Mouse (Mus musculus): Measurements from ENCODE around the gene Adam15. TPM values are rescaled to one million over a fixed set of nuclear protein-coding genes. Genes with fewer than 3 reads are reported as not detected.
A peak's percentile ranks its signal among the peaks of the same experiment; 100 is the strongest.

Gene Adam15
- polyA plus RNA-seq, 1 experiment from 2014 or later: 17.8 TPM

GRCm38 (mm10) chr3:89304440-89304839 is 45.4 kb downstream of the Adam15 start:
- Histone ChIP-seq H3K4me3 (ENCODE audit: low read depth, low read length) (no peak overlapping the region), H3K4me1 (ENCODE audit: control insufficient read depth, insufficient read depth, low read length) (no peaks in the 10 kb centered on the region), H3K27ac (replicated peaks; ENCODE audit: low read depth, low read length) (no peak overlapping the region), H3K4me2 (ENCODE audit: low read depth, severe bottlenecking) (no peak overlapping the region), H3K9ac (ENCODE audit: low read length) (no peak overlapping the region), H3K9me3 (ENCODE audit: control insufficient read depth, low read length) (no peaks in the 10 kb centered on the region), H3K36me3 (ENCODE audit: control insufficient read depth, insufficient read depth, low read length) (no peaks in the 10 kb centered on the region), H3K27me3 (ENCODE audit: control insufficient read depth, insufficient read depth, low read length) (no peaks in the 10 kb centered on the region)
- WGBS: 61% methylated on average over 6 of the region's 6 CpGs
- ATAC-seq (ENCODE audit: insufficient number of reproducible peaks, low FRiP score, low TSS enrichment, low read depth) (no peak), DNase-seq (ENCODE audit: low spot score) (no peak)

GRCm38 (mm10) chr3:89300514-89300913 is 49.3 kb downstream of the Adam15 start:
- Histone ChIP-seq H3K27me3 (ENCODE audit: control insufficient read depth, insufficient read depth, low read length) (no peaks in the 10 kb centered on the region), H3K9me3 (ENCODE audit: control insufficient read depth, low read length) (no peaks in the 10 kb centered on the region), H3K36me3 (ENCODE audit: control insufficient read depth, insufficient read depth, low read length) (no peaks in the 10 kb centered on the region), H3K4me1 (ENCODE audit: control insufficient read depth, insufficient read depth, low read length) (no peaks in the 10 kb centered on the region), H3K4me2 (ENCODE audit: low read depth, severe bottlenecking) (no peak overlapping the region), H3K27ac (replicated peaks; ENCODE audit: low read depth, low read length) (no peak overlapping the region), H3K4me3 (ENCODE audit: low read depth, low read length) (no peak overlapping the region), H3K9ac (ENCODE audit: low read length) (no peak overlapping the region)
- ATAC-seq (ENCODE audit: insufficient number of reproducible peaks, low FRiP score, low TSS enrichment, low read depth) (no peak), DNase-seq (ENCODE audit: low spot score) (no peak)
- 76% methylated on average over 2 of the region's 2 CpGs for WGBS

- Histone ChIP-seq H3K9ac (ENCODE audit: low read length) (no peak overlapping the region; the same call in 1 of the 2 replicates), H3K36me3 (ENCODE audit: control insufficient read depth, insufficient read depth, low read length) (no peaks in the 10 kb centered on the region), H3K4me1 (ENCODE audit: control insufficient read depth, insufficient read depth, low read length) (no peaks in the 10 kb centered on the region), H3K27me3 (ENCODE audit: control insufficient read depth, insufficient read depth, low read length) (no peaks in the 10 kb centered on the region), H3K9me3 (ENCODE audit: control insufficient read depth, low read length) (no peaks in the 10 kb centered on the region), H3K4me2 (ENCODE audit: low read depth, severe bottlenecking) (peak overlapping the region; percentile 46; the same call in 1 of the 2 replicates), H3K4me3 (ENCODE audit: low read depth, low read length) (no peak overlapping the region), H3K27ac (replicated peaks; ENCODE audit: low read depth, low read length) (no peak overlapping the region)
- no peak for DNase-seq (ENCODE audit: low spot score)
- no peak for ATAC-seq (ENCODE audit: insufficient number of reproducible peaks, low FRiP score, low TSS enrichment, low read depth)
- WGBS: 64% methylated on average over 1 of the region's 1 CpGs
Measured at GRCm38 (mm10) chr3:89300071-89300470, 49.7 kb downstream of the Adam15 start.

- 3% methylated on average over 14 of the region's 14 CpGs for WGBS
- ATAC-seq (ENCODE audit: insufficient number of reproducible peaks, low FRiP score, low TSS enrichment, low read depth): no peak
- Histone ChIP-seq H3K4me3 (ENCODE audit: low read depth, low read length) (no peak overlapping the region), H3K27me3 (ENCODE audit: control insufficient read depth, insufficient read depth, low read length) (no peaks in the 10 kb centered on the region), H3K36me3 (ENCODE audit: control insufficient read depth, insufficient read depth, low read length) (no peaks in the 10 kb centered on the region), H3K27ac (replicated peaks; ENCODE audit: low read depth, low read length) (no peak overlapping the region), H3K4me2 (ENCODE audit: low read depth, severe bottlenecking) (peak overlapping the region; percentile 46), H3K9ac (ENCODE audit: low read length) (peak overlapping the region; percentile 38), H3K9me3 (ENCODE audit: control insufficient read depth, low read length) (no peaks in the 10 kb centered on the region), H3K4me1 (ENCODE audit: control insufficient read depth, insufficient read depth, low read length) (no peaks in the 10 kb centered on the region)
- DNase-seq (ENCODE audit: low spot score): peak; percentile 69
Measured at GRCm38 (mm10) chr3:89299499-89299898, 50.3 kb downstream of the Adam15 start.

GRCm38 (mm10) chr3:89298908-89299307 is 50.9 kb downstream of the Adam15 start:
- no peaks in the 10 kb centered on the region for H3K36me3 ChIP-seq (ENCODE audit: control insufficient read depth, insufficient read depth, low read length)
- no peak overlapping the region for H3K27ac ChIP-seq (replicated peaks; ENCODE audit: low read depth, low read length)
- no peaks in the 10 kb centered on the region for H3K9me3 ChIP-seq (ENCODE audit: control insufficient read depth, low read length)
- no peaks in the 10 kb centered on the region for H3K4me1 ChIP-seq (ENCODE audit: control insufficient read depth, insufficient read depth, low read length)
- ATAC-seq (ENCODE audit: insufficient number of reproducible peaks, low FRiP score, low TSS enrichment, low read depth): no peak
- H3K4me2 ChIP-seq (ENCODE audit: low read depth, severe bottlenecking): no peak overlapping the region
- no peak overlapping the region for H3K4me3 ChIP-seq (ENCODE audit: low read depth, low read length)
- WGBS: 84% methylated on average over 6 of the region's 6 CpGs
- DNase-seq (ENCODE audit: low spot score): no peak
- H3K27me3 ChIP-seq (ENCODE audit: control insufficient read depth, insufficient read depth, low read length): no peaks in the 10 kb centered on the region
- no peak overlapping the region for H3K9ac ChIP-seq (ENCODE audit: low read length)

GRCm38 (mm10) chr3:89296761-89297396 is 52.9 kb downstream of the Adam15 start:
- no peak overlapping the region for H3K4me2 ChIP-seq (ENCODE audit: low read depth, severe bottlenecking)
- no peaks in the 10 kb centered on the region for H3K4me1 ChIP-seq (ENCODE audit: control insufficient read depth, insufficient read depth, low read length)
- H3K9me3 ChIP-seq (ENCODE audit: control insufficient read depth, low read length): no peaks in the 10 kb centered on the region
- no peak overlapping the region for H3K4me3 ChIP-seq (ENCODE audit: low read depth, low read length)
- H3K27me3 ChIP-seq (ENCODE audit: control insufficient read depth, insufficient read depth, low read length): no peaks in the 10 kb centered on the region
- DNase-seq (ENCODE audit: low spot score) (no peak), ATAC-seq (ENCODE audit: insufficient number of reproducible peaks, low FRiP score, low TSS enrichment, low read depth) (no peak)
- H3K36me3 ChIP-seq (ENCODE audit: control insufficient read depth, insufficient read depth, low read length): no peaks in the 10 kb centered on the region
- H3K27ac ChIP-seq (replicated peaks; ENCODE audit: low read depth, low read length): no peak overlapping the region
- H3K9ac ChIP-seq (ENCODE audit: low read length): no peak overlapping the region
- WGBS: 86% methylated on average over 11 of the region's 11 CpGs

GRCm38 (mm10) chr3:89295685-89296230 is 54.0 kb downstream of the Adam15 start:
- no peaks in the 10 kb centered on the region for H3K27me3 ChIP-seq (ENCODE audit: control insufficient read depth, insufficient read depth, low read length)
- no peak overlapping the region for H3K4me2 ChIP-seq (ENCODE audit: low read depth, severe bottlenecking)
- H3K4me1 ChIP-seq (ENCODE audit: control insufficient read depth, insufficient read depth, low read length): no peaks in the 10 kb centered on the region
- DNase-seq (ENCODE audit: low spot score) (no peak), ATAC-seq (ENCODE audit: insufficient number of reproducible peaks, low FRiP score, low TSS enrichment, low read depth) (no peak)
- H3K27ac ChIP-seq (replicated peaks; ENCODE audit: low read depth, low read length): no peak overlapping the region
- no peaks in the 10 kb centered on the region for H3K9me3 ChIP-seq (ENCODE audit: control insufficient read depth, low read length)
- WGBS: 86% methylated on average over 8 of the region's 8 CpGs
- H3K9ac ChIP-seq (ENCODE audit: low read length): no peak overlapping the region
- H3K36me3 ChIP-seq (ENCODE audit: control insufficient read depth, insufficient read depth, low read length): no peaks in the 10 kb centered on the region
- no peak overlapping the region for H3K4me3 ChIP-seq (ENCODE audit: low read depth, low read length)

GRCm38 (mm10) chr3:89294195-89294594 is 55.6 kb downstream of the Adam15 start:
- Histone ChIP-seq H3K9ac (ENCODE audit: low read length) (no peak overlapping the region), H3K4me3 (ENCODE audit: low read depth, low read length) (no peak overlapping the region), H3K36me3 (ENCODE audit: control insufficient read depth, insufficient read depth, low read length) (no peaks in the 10 kb centered on the region), H3K27me3 (ENCODE audit: control insufficient read depth, insufficient read depth, low read length) (no peaks in the 10 kb centered on the region), H3K9me3 (ENCODE audit: control insufficient read depth, low read length) (no peaks in the 10 kb centered on the region), H3K4me1 (ENCODE audit: control insufficient read depth, insufficient read depth, low read length) (no peaks in the 10 kb centered on the region), H3K4me2 (ENCODE audit: low read depth, severe bottlenecking) (no peak overlapping the region), H3K27ac (replicated peaks; ENCODE audit: low read depth, low read length) (no peak overlapping the region)
- ATAC-seq (ENCODE audit: insufficient number of reproducible peaks, low FRiP score, low TSS enrichment, low read depth) (no peak), DNase-seq (ENCODE audit: low spot score) (no peak)
- 82% methylated on average over 5 of the region's 5 CpGs for WGBS

Data from limb, embryonic 11.5 days (tissue).